Mouse (Mus musculus) cortical plate, adult 2 months (tissue): ENCODE data around the gene Ywhab.

Experiments used
- CTCF ChIP-seq: fragments of 200-500 bp; IDR thresholded peaks from 2 replicates; pipeline ENCODE4 v1.5.1; 2011; ENCODE audit warnings: mild to moderate bottlenecking, control low read depth, low read length; ENCODE audit not compliant: insufficient read depth; ENCODE audit errors: extremely low read depth
- POLR2A ChIP-seq: fragments of 200-500 bp; IDR thresholded peaks from 2 replicates; pipeline ENCODE4 v1.6.1; 2011; ENCODE audit warnings: mild to moderate bottlenecking, low read length, control low read depth; ENCODE audit not compliant: insufficient read depth; ENCODE audit errors: extremely low read depth

DNA sequence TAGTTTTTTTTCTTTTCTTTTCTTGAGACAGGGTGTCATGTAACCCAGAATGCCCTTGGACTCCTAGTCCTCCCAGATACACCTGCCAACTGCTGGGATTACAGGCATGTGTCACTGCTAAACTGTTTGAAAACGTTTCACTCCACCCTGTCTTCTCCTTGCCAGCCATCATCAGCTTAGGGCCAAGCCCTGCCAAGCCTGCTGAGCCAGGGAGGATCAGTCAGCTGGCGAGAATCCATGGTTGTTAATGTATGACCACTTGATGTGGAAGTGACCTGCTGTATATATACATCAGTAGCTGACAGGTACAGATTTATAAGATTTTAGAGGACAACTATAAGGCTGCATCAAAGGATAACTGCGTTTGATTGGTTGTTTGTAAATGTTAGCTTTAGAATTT is 24.4 kb upstream of the Ywhab start:
- TF ChIP-seq POLR2A (no peak), CTCF (no peak)
